Mouse (Mus musculus) bone marrow macrophage, adult 2 months (primary cell): ENCODE measurements around the gene Pln.

Source experiments
- CTCF ChIP-seq: IDR thresholded peaks from 2 replicates; pipeline ENCODE4 v1.5.1; 2012; ENCODE audit warnings: low read depth, mild to moderate bottlenecking, low read length, moderate library complexity
- POLR2A ChIP-seq: IDR thresholded peaks from 2 replicates; pipeline ENCODE4 v1.6.1; 2012; ENCODE audit warnings: mild to moderate bottlenecking, low read depth, low read length, borderline replicate concordance

DNA sequence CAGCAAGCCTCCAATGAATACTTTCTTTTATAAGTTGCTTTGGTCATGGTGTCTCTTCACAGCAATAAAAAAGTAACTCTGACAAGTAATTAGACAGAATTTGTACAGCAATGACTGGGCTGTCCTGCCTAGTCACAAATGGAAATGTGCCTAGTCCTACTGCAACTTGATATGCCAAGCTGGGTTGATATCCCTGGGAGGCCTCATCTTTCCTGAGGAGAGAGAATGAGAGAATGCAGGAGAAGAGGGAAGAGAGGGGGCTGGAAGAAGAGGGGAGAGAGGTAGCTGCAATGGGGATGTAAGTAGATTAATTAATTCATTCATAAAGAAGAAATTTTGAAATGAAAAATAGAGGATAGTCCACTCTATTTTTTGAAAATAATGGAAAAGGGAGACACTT lies 14.1 kb upstream of the Pln start:
- TF ChIP-seq POLR2A, result no peak
- TF ChIP-seq CTCF, result no peak
